Mouse (Mus musculus): ENCODE results near the gene Arvcf. TPM values are rescaled to one million over a fixed set of nuclear protein-coding genes. Genes with fewer than 3 reads are reported as not detected.
A peak's percentile ranks its signal among the peaks of the same experiment; 100 is the strongest.

Arvcf gene
- polyA plus RNA-seq, 1 experiment from 2014 or later: 118 TPM

GRCm38 (mm10) chr16:18428516-18429042 lies 80.6 kb downstream of the Arvcf start:
- no peak for ATAC-seq (ENCODE audit: low FRiP score, low read depth)
- no peak overlapping the region for H3K4me3 ChIP-seq
- H3K27me3 ChIP-seq (replicated peaks): no peaks in the 10 kb centered on the region
- H3K4me2 ChIP-seq (replicated peaks): no peak overlapping the region
- H3K27ac ChIP-seq: no peak overlapping the region
- H3K36me3 ChIP-seq: no peaks in the 10 kb centered on the region
- WGBS: 86% methylated on average over 7 of the region's 7 CpGs
- H3K9ac ChIP-seq: no peak overlapping the region
- H3K4me1 ChIP-seq: peaks cover 22% of the 10 kb centered on the region
- no peaks in the 10 kb centered on the region for H3K9me3 ChIP-seq

DNA sequence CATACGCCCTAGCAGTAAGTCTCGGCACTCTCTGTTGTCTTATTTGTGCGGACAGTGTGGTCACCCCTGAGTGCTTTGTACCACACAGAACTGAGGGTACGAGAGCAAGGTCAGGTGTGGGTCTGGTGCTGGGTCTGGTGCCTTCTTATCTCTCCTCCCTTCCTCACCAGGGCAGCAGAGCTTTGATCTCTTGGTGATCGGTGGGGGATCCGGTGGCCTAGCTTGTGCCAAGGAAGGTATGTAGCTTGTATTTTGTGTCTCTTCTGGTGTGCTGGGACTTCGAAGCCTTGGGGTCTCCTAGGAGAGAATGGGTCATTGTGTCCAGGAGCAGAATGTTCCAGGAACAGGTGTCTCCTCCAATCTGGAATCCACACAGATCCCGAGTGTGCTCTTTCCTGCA lies 81.7 kb downstream of the Arvcf start:
- H3K36me3 ChIP-seq: no peaks in the 10 kb centered on the region
- peaks cover 17% of the 10 kb centered on the region for H3K4me1 ChIP-seq
- no peak overlapping the region for H3K4me2 ChIP-seq (replicated peaks)
- H3K9ac ChIP-seq: no peak overlapping the region
- H3K27me3 ChIP-seq (replicated peaks): no peaks in the 10 kb centered on the region
- no peaks in the 10 kb centered on the region; the same call in 1 of the 2 replicates for H3K9me3 ChIP-seq
- no peak overlapping the region for H3K27ac ChIP-seq
- H3K4me3 ChIP-seq: no peak overlapping the region
- WGBS: 89% methylated on average over 8 of the region's 8 CpGs
- ATAC-seq (ENCODE audit: low FRiP score, low read depth): no peak

- peaks cover 4% of the 10 kb centered on the region; the same call in 1 of the 2 replicates for H3K9me3 ChIP-seq
- H3K27ac ChIP-seq: no peak overlapping the region
- peaks cover 4% of the 10 kb centered on the region; the same call in 1 of the 2 replicates for H3K36me3 ChIP-seq
- no peak overlapping the region for H3K4me3 ChIP-seq
- H3K9ac ChIP-seq: no peak overlapping the region
- no peak for ATAC-seq (ENCODE audit: low FRiP score, low read depth)
- H3K4me1 ChIP-seq: peaks cover 9% of the 10 kb centered on the region
- H3K27me3 ChIP-seq (replicated peaks): no peaks in the 10 kb centered on the region
- 88% methylated on average over 8 of the region's 8 CpGs for WGBS
- H3K4me2 ChIP-seq (replicated peaks): no peak overlapping the region
Measured at GRCm38 (mm10) chr16:18430641-18431212, 82.7 kb downstream of the Arvcf start.

DNA sequence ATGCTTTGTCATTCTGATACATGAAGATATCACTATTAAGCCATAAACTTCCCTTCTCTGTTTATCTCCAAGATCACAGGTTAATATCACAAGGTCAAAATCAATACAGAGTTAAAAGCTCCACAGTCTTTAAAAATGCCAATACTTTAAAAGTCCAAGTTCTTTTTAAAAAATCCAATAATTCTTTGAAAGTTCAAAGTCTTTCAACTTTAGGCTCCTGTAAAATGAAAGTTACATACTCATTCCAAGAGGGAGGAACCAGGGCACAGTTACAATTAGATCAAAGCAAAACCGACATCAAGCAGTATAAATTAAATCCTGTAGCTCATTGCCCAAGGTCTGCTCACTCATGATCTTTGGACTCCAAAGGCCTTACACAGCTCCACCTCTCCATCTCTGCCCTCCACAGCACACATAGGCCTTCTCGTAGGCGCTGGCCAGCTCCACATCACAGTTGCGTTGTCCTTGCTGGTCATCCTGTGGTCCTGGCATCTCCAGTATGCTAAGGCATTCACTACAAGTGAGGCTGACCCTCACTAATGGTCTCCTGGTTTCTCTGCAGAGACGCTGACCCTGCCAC lies 85.4 kb downstream of the Arvcf start:
- no peaks in the 10 kb centered on the region for H3K27me3 ChIP-seq (replicated peaks)
- peaks cover 18% of the 10 kb centered on the region; the same call in 1 of the 2 replicates for H3K36me3 ChIP-seq
- peaks cover 4% of the 10 kb centered on the region; the same call in 1 of the 2 replicates for H3K9me3 ChIP-seq
- no peak overlapping the region for H3K9ac ChIP-seq
- no peak overlapping the region for H3K4me3 ChIP-seq
- no peak overlapping the region for H3K27ac ChIP-seq
- no peak for ATAC-seq (ENCODE audit: low FRiP score, low read depth)
- no peaks in the 10 kb centered on the region for H3K4me1 ChIP-seq
- no peak overlapping the region for H3K4me2 ChIP-seq (replicated peaks)
- WGBS: 91% methylated on average over 5 of the region's 5 CpGs

DNA sequence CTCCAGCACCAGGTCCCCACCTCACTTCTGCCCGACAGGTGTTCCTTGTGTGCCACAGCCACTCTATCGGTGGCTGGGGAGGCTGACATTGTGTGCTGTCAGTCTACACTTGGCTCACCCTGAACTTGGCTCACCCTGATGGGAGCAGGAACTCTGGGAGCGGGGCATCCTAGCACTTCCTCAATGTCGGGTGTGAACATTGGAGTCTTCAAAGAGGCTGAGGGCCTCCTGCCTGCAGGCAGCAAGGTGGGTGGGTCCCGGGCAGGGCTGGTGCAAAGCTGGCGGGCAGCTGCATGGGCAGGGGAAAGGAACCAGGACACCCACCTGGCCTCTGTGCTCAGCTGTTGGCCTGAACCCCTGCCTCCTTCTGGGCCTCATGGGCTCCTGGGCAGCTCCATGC lies 88.1 kb downstream of the Arvcf start:
- H3K27me3 ChIP-seq (replicated peaks): no peaks in the 10 kb centered on the region
- H3K36me3 ChIP-seq: peaks cover 18% of the 10 kb centered on the region; the same call in 1 of the 2 replicates
- 84% methylated on average over 6 of the region's 6 CpGs for WGBS
- H3K27ac ChIP-seq: no peak overlapping the region
- H3K4me2 ChIP-seq (replicated peaks): no peak overlapping the region
- peaks cover 4% of the 10 kb centered on the region; the same call in 1 of the 2 replicates for H3K9me3 ChIP-seq
- no peaks in the 10 kb centered on the region for H3K4me1 ChIP-seq
- H3K9ac ChIP-seq: no peak overlapping the region
- H3K4me3 ChIP-seq: no peak overlapping the region
- no peak for ATAC-seq (ENCODE audit: low FRiP score, low read depth)

DNA sequence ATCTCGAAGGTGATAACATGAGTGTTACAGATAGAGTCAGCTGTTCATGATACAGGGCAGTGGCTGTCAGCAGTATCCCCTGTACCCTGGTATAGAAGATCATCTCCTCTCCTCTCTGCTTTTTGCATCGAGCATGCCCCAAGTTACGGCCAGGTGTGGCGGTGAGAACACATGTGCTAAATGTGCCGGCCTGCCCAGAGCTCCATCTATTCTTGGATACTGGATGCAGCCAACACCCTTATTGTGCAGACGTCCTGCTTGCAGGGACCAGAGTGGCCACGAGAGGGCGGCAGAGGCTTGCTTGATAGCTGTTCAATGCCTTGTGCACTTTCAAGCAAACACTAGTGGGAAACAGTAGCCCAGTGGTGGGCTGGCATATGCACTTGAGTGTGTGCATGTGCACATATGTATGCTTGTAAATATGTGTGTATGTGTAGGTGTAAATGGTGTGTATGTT lies 95.4 kb downstream of the Arvcf start:
- Histone ChIP-seq H3K27ac (no peak overlapping the region), H3K9ac (no peak overlapping the region), H3K4me2 (replicated peaks) (no peak overlapping the region), H3K4me1 (no peaks in the 10 kb centered on the region), H3K36me3 (peaks cover 3% of the 10 kb centered on the region; the same call in 1 of the 2 replicates), H3K9me3 (no peaks in the 10 kb centered on the region), H3K27me3 (replicated peaks) (no peaks in the 10 kb centered on the region), H3K4me3 (no peak overlapping the region)
- peak; percentile 91 for ATAC-seq (ENCODE audit: low FRiP score, low read depth)
- 23% methylated on average over 8 of the region's 8 CpGs for WGBS

GRCm38 (mm10) chr16:18447243-18447642 lies 99.3 kb downstream of the Arvcf start:
- Histone ChIP-seq H3K4me1 (peaks cover 5% of the 10 kb centered on the region; the same call in 1 of the 2 replicates), H3K9me3 (no peaks in the 10 kb centered on the region), H3K36me3 (peaks cover 3% of the 10 kb centered on the region; the same call in 1 of the 2 replicates), H3K27ac (no peak overlapping the region), H3K27me3 (replicated peaks) (no peaks in the 10 kb centered on the region), H3K4me2 (replicated peaks) (no peak overlapping the region), H3K4me3 (no peak overlapping the region), H3K9ac (no peak overlapping the region)
- ATAC-seq (ENCODE audit: low FRiP score, low read depth): no peak

- WGBS: 69% methylated on average over 6 of the region's 6 CpGs
Measured at GRCm38 (mm10) chr16:18448104-18448503, 100.1 kb downstream of the Arvcf start.

GRCm38 (mm10) chr16:18449005-18449404 lies 101.0 kb downstream of the Arvcf start:
- H3K9me3 ChIP-seq: no peaks in the 10 kb centered on the region
- WGBS: 93% methylated on average over 4 of the region's 4 CpGs
- H3K4me2 ChIP-seq (replicated peaks): no peak overlapping the region
- peaks cover 8% of the 10 kb centered on the region; the same call in 1 of the 2 replicates for H3K4me1 ChIP-seq
- H3K27ac ChIP-seq: no peak overlapping the region
- no peak overlapping the region for H3K4me3 ChIP-seq
- no peak for ATAC-seq (ENCODE audit: low FRiP score, low read depth)
- peaks cover 3% of the 10 kb centered on the region; the same call in 1 of the 2 replicates for H3K36me3 ChIP-seq
- no peaks in the 10 kb centered on the region for H3K27me3 ChIP-seq (replicated peaks)
- H3K9ac ChIP-seq: no peak overlapping the region

More at GRCm38 (mm10) chr16:18448104-18448503, 100.1 kb downstream of the Arvcf start:
- Histone ChIP-seq H3K27me3 (replicated peaks) (no peaks in the 10 kb centered on the region), H3K36me3 (peaks cover 3% of the 10 kb centered on the region; the same call in 1 of the 2 replicates), H3K4me2 (replicated peaks) (no peak overlapping the region), H3K27ac (no peak overlapping the region), H3K4me1 (peaks cover 5% of the 10 kb centered on the region; the same call in 1 of the 2 replicates), H3K4me3 (no peak overlapping the region), H3K9ac (no peak overlapping the region), H3K9me3 (no peaks in the 10 kb centered on the region)
- ATAC-seq (ENCODE audit: low FRiP score, low read depth): no peak

DNA sequence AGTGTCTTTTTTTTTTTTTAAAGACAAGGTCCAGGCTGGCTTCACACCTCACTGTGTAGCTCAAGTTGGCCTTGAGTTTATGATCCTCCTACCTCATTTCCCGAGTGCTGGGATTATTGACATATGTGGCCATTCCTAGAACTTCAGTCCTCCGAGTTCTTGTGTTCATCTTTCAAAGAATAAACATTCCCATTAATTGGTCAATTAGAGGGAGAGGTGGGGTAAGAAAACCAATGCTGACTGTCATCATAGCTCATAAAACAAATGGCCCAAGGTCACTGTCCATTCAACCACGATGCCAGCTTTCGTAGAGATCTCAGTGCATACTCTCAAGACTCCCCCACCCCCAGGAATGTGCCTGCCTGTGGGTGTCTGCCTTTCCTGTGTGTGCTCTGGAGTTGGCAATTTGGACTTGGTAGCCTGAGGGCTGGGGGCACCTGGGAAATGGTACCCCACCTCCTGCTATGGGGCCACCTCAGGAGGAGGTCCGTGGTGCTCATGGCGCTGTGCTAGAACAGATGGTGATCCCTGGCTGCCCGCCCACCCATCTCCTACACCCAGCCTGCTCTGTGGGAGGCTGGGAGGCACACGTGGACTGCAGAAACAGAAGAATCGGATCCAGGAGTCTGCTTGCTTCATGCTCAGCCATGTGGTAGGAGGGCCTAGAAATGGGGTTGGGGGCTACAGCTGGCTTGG lies 103.7 kb downstream of the Arvcf start:
- 65% methylated on average over 9 of the region's 9 CpGs for WGBS
- H3K4me3 ChIP-seq: no peak overlapping the region
- H3K9ac ChIP-seq: no peak overlapping the region
- no peak for ATAC-seq (ENCODE audit: low FRiP score, low read depth)
- no peaks in the 10 kb centered on the region; the same call in 1 of the 2 replicates for H3K36me3 ChIP-seq
- H3K4me1 ChIP-seq: peaks cover 8% of the 10 kb centered on the region; the same call in 1 of the 2 replicates
- no peak overlapping the region for H3K27ac ChIP-seq
- H3K27me3 ChIP-seq (replicated peaks): no peaks in the 10 kb centered on the region
- H3K9me3 ChIP-seq: no peaks in the 10 kb centered on the region
- H3K4me2 ChIP-seq (replicated peaks): no peak overlapping the region

DNA sequence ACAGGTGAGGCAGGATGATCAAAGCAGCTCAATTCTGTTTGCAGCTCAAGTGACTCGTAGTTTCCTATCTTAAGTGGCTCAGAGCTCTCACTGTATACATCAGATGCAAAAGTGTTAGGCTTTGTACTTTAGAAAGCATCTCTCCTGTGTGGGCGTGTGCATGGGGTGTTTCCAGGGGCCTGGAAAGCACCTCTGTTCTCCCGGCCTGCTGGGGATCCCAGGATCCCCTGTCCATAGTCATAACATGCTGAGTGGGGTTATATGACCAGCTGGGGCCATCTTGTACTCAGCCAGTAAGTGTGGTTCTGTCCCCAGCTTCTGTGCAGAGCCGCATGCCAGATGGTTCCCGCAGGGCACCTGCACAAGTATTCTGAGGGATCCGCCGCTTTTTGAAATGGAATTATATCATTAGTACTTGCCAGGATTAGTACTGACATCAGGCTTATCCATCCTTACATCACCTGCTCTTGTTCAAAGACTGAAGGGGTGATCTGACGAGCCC lies 104.4 kb downstream of the Arvcf start:
- no peak overlapping the region for H3K9ac ChIP-seq
- no peaks in the 10 kb centered on the region for H3K27me3 ChIP-seq (replicated peaks)
- H3K9me3 ChIP-seq: no peaks in the 10 kb centered on the region
- no peak for ATAC-seq (ENCODE audit: low FRiP score, low read depth)
- no peak overlapping the region for H3K4me3 ChIP-seq
- H3K4me1 ChIP-seq: peaks cover 8% of the 10 kb centered on the region; the same call in 1 of the 2 replicates
- H3K27ac ChIP-seq: no peak overlapping the region
- no peaks in the 10 kb centered on the region; the same call in 1 of the 2 replicates for H3K36me3 ChIP-seq
- WGBS: 87% methylated on average over 8 of the region's 8 CpGs
- H3K4me2 ChIP-seq (replicated peaks): no peak overlapping the region

DNA sequence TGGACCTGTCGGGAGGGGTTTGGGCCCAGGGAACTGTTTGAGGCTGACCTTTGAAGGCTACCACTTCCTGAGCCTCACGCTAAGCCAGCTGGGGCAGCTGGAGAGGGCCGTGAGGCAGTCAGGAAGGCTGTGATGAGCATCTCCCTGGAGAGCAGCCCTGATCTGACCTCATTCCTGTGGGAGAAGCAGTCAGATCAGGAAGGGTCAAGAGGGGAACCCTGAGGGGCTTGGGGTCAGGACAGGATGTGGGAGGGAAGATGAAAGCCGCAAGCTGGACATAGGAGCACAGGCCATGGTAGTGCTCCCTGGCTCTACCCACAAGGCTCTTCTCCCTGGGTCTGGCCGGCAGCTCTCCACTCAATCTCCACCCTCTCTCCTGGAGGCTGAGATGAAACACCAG lies 105.9 kb downstream of the Arvcf start:
- Histone ChIP-seq H3K4me2 (replicated peaks) (no peak overlapping the region), H3K9me3 (no peaks in the 10 kb centered on the region), H3K4me1 (peaks cover 9% of the 10 kb centered on the region; the same call in 1 of the 2 replicates), H3K27ac (no peak overlapping the region), H3K4me3 (no peak overlapping the region), H3K36me3 (no peaks in the 10 kb centered on the region; the same call in 1 of the 2 replicates), H3K9ac (no peak overlapping the region), H3K27me3 (replicated peaks) (no peaks in the 10 kb centered on the region)
- ATAC-seq (ENCODE audit: low FRiP score, low read depth): no peak
- 45% methylated on average over 5 of the region's 5 CpGs for WGBS

All from neural tube, embryonic 12.5 days (tissue).